Mouse (Mus musculus) layer of hippocampus, adult 2 months (tissue): ENCODE data around the gene G6pc. TPM values are rescaled to one million over a fixed set of nuclear protein-coding genes. Genes with fewer than 3 reads are reported as not detected.
"Not testable (repeated sequence)": the region's sequence is repeated elsewhere in the genome, so short reads cannot be mapped to it uniquely, and the experiment has no call there.

Source experiments
- DNase-seq, 2 experiments: peaks; one replicate each; pipeline ENCODE4 v3.0.0; 2022; ENCODE audit warnings: low spot score in 2 of 2
- H3K27ac ChIP-seq: fragments of 200-600 bp; 2 replicates; pipeline ENCODE4 v1.8.1; 2022
- H3K4me3 ChIP-seq: fragments of 200-600 bp; 2 replicates; pipeline ENCODE4 v1.8.1; 2022; ENCODE audit warnings: mild to moderate bottlenecking
- CTCF ChIP-seq: fragments of 200-600 bp; conservative IDR thresholded peaks from 2 replicates; pipeline ENCODE4 v1.8.1; 2022; ENCODE audit warnings: antibody characterized with exemption, mild to moderate bottlenecking, moderate library complexity
- total RNA-seq, 2 experiments: library from RNA; stranded (reverse); gene quantifications; 2 replicates each; pipeline ENCODE4 v1.2.3; 2021

Gene G6pc
- total RNA-seq, 2 experiments from 2014 or later = not detected

DNA sequence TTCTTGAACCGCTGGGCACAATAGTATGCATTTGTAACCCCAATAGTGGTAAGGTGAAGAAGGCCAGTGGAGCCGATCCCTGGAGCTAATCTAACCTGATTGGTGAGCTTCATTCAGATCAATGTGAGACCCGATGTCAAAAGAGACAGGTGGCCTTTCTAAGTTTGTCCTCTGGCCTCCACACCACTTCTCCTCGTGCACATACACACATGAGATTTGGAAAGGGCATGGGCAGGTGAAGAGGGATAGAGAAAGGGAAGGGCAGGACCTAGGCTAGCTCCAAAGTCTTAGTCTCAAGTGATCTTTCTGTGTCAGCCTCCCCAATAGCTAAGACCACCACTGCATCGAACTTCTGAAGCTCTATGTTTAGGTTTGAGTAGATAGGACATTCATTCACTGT is 2.8 kb downstream of the G6pc start:
- H3K4me3 ChIP-seq = no peak overlapping the region
- no peak for DNase-seq
- TF ChIP-seq CTCF = no peak
- H3K27ac ChIP-seq = no peak overlapping the region

- DNase-seq = no peak
- no peak overlapping the region for H3K27ac ChIP-seq
- H3K4me3 ChIP-seq = no peak overlapping the region
- TF ChIP-seq CTCF = no peak
These were observed 7.1 kb downstream of the G6pc start for GRCm38 (mm10) chr11:101374421-101374938.

DNA sequence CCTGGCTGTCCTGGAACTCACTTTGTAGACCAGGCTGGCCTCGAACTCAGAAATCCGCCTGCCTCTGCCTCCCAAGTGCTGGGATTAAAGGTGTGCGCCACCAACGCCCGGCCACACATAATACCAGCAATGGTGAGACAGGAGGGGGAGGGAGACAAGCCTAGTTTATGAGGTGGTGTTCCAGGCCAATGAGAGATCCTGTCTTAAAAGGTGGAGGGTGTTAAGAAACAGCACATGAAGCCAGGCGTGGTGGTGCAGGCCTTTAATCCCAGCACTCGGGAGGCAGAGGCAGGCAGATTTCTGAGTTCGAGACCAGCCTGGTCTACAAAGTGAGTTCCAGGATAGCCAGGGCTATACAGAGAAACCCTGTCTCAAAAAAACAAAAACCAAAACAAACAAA is 10.8 kb downstream of the G6pc start:
- not testable (repeated sequence) for H3K27ac ChIP-seq, H3K4me3 ChIP-seq, DNase-seq

- no peak for DNase-seq
- Histone ChIP-seq H3K4me3 (no peak overlapping the region), H3K27ac (no peak overlapping the region)
- no peak for TF ChIP-seq CTCF
These were observed 11.6 kb downstream of the G6pc start for GRCm38 (mm10) chr11:101378926-101379325.

- no peak for TF ChIP-seq CTCF
- no peak for DNase-seq
- H3K4me3 ChIP-seq = no peak overlapping the region
These were observed 14.5 kb downstream of the G6pc start for GRCm38 (mm10) chr11:101381817-101382216.

DNA sequence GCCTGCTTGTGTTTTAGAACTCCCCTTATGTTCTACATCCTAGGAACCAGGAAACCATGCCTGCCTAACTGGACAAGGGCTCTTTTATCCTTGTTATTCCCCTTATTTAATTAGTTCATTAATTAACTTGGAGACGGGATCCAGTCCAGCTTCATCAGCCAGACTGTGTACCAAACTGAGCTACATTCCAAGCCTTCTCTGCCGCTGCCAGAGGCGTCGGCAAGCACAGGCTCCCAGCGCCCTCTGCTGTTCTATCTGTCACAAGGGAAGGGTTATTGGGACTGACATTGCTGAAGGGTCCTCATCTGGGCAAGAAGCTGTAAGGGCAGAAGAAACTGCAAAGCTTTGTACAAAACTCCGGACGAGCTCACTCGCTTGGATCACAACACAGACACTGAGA is 27.7 kb downstream of the G6pc start:
- peak; percentile 95 for TF ChIP-seq CTCF
- Histone ChIP-seq H3K4me3 (no peak overlapping the region), H3K27ac (peak overlapping the region; percentile 71; the same call in 1 of the 2 replicates)
- peak; percentile 79 to 86 for DNase-seq

More at GRCm38 (mm10) chr11:101381817-101382216, 14.5 kb downstream of the G6pc start:
- no peak overlapping the region for H3K27ac ChIP-seq

DNA sequence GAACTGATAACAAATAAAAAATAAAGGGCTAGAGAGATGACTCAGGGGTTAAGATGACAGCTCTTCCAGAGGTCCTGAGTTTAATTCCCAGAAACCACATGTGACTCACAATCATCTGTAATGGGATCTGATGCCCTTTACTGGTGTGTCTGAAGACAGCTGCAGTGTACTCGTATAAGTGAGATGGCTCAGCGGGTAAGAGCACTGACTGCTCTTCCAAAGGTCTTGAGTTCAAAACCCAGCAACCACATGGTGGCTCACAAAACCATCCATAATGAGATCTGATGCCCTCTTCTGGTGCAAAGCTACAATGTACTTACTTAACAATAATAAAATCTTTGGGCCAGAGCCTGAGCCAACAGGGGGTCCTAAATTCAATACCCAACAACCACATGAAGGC is 47.9 kb downstream of the G6pc start:
- Histone ChIP-seq H3K27ac (no peak overlapping the region), H3K4me3 (no peak overlapping the region)
- peak; percentile 48 for TF ChIP-seq CTCF
- no peak for DNase-seq

GRCm38 (mm10) chr11:101416433-101417100 is 49.2 kb downstream of the G6pc start:
- TF ChIP-seq CTCF = no peak
- Histone ChIP-seq H3K27ac (peak overlapping the region; percentile 88), H3K4me3 (peak overlapping the region; percentile 91)
- no peak for DNase-seq

- DNase-seq = peak; percentile 81 to 90
- Histone ChIP-seq H3K4me3 (peak within 1 kb of the TSS; percentile 91), H3K27ac (peak within 1 kb of the TSS; percentile 88)
- TF ChIP-seq CTCF = no peak; the same call in none of the 2 replicates
These were observed 49.9 kb downstream of the G6pc start, which contains the start of gene Aarsd1 for GRCm38 (mm10) chr11:101417101-101417855. Gene Aarsd1, minus strand, starts transcription at chr11:101417615.

DNA sequence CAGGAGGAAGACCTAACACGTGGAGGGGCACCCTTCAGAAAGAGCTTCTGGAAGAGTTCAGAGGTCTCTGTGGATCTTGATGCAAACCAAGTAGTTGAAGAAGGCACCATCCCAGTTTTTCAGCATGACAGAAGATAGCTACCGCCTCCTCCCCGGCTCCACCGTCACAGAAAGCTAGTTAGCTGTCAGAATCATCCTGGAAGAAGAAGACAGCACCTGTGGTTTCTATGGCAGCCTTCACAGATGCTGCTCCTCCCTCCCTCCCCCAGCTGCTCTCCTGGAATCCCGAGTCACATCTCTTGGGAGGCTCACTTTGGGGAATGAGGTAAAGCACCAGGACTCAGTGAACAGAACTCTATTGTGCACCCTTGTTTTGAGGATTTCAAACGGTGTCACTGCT is 51.6 kb downstream of the G6pc start:
- no peak for TF ChIP-seq CTCF
- DNase-seq = no peak
- Histone ChIP-seq H3K4me3 (no peak overlapping the region), H3K27ac (no peak overlapping the region)

DNA sequence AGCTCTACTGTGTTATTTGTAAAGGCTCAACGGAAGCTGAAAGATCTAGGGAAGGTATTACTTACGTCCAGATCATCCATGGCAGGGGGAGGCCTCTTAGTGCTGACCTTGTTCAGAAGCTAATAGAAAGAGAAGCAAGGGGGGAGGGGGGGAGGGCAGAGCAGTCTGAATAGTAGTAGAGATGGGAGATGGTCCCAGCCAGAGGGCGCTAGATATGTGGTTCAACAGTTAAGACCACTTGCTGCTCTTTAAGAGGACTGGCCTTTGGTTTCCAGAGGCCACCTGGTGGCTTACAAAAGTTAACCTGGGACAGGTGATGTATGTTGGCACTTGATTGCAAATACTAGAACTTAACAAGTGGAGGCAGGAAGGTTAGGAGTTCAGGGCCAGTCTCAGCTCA is 52.2 kb downstream of the G6pc start:
- no peak for DNase-seq
- no peak overlapping the region for H3K27ac ChIP-seq
- H3K4me3 ChIP-seq = no peak overlapping the region
- peak; percentile 55 for TF ChIP-seq CTCF

DNA sequence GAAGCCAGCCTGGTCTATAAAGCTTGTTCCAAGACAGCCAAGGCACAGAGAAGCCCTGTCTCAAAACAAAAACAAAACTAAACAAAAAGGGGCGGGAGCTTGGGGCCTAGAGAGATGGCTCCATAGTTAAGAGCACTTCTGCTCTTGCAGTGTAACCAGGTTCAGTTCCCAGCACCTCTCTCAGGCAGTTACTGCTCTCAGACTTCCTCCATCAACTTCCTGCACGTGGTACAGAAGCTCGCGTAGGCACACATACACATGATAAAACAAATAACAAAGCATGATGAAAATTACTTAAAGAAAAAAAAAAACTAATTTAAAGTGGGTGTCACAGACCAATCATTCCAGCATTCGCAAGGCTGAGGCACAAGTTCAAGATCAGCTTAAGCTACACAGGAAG is 52.8 kb downstream of the G6pc start:
- Histone ChIP-seq H3K4me3 (no peak overlapping the region), H3K27ac (no peak overlapping the region)
- no peak for TF ChIP-seq CTCF
- DNase-seq = no peak

GRCm38 (mm10) chr11:101424105-101424851 is 56.9 kb downstream of the G6pc start, which contains the start of gene Gm27029:
Gene Gm27029, minus strand, starts transcription at chr11:101424796.
- DNase-seq = no peak
- peak within 1 kb of the TSS; percentile 91 for H3K4me3 ChIP-seq
- H3K27ac ChIP-seq = peak within 1 kb of the TSS; percentile 96
- TF ChIP-seq CTCF = no peak
